Mouse (Mus musculus) gastrocnemius, adult 2 months (tissue): ENCODE measurements at regions not wholly inside any gene's neighbourhood (a gene's known extent, or its start where the extent isn't known, plus 50 kb on each side); places are given as distances from the start of the nearest gene placed in this dataset.

Source experiments
- DNase-seq: peaks from one replicate; pipeline ENCODE4 v3.0.0; 2022
- H3K27ac ChIP-seq: fragments of 200-600 bp; 2 replicates; pipeline ENCODE4 v1.8.1; 2022; ENCODE audit warnings: mild to moderate bottlenecking
- H3K4me3 ChIP-seq: fragments of 200-600 bp; 2 replicates; pipeline ENCODE4 v1.8.1; 2022; ENCODE audit warnings: mild to moderate bottlenecking, moderate library complexity
- CTCF ChIP-seq: fragments of 200-600 bp; IDR thresholded peaks from 2 replicates; pipeline ENCODE4 v1.8.1; 2022; ENCODE audit warnings: antibody characterized with exemption, mild to moderate bottlenecking, moderate library complexity
- intact Hi-C: fragments of 180-260 bp; cut with DNase I; formaldehyde crosslinking; loops from one replicate; pipeline ENCODE4 v1.15.1; 2025

DNA sequence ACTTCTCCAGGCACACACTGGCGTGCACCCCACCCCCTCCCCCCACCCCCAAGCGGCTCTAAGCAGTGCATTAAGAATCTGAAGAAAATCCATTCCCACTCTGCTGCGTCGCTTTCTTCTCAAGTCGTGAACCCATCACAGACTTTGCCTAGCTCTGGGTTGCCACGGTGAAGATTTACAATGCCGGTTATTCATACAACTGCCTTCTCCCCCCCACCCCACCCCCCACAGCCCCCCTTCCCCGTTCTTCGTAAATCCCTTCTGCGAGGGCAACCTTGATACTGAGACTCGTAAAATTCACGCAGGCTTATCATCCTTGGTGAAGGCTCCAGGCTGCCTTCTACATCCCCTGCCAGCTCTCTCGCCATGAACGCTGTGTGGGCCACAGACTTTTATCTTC lies 451.7 kb upstream of the Pou3f3 start:
- no peak overlapping the region for H3K4me3 ChIP-seq
- no peak for DNase-seq

GRCm38 (mm10) chr1:42252386-42252785 lies 443.2 kb upstream of the Pou3f3 start:
- no peak for TF ChIP-seq CTCF
- intact Hi-C loops: no loop called here
- Histone ChIP-seq H3K27ac (no peak overlapping the region), H3K4me3 (no peak overlapping the region)
- no peak for DNase-seq

More for the DNA sequence above, 451.7 kb upstream of the Pou3f3 start:
- TF ChIP-seq CTCF: no peak
- H3K27ac ChIP-seq: no peak overlapping the region
- intact Hi-C loops: no loop called here

DNA sequence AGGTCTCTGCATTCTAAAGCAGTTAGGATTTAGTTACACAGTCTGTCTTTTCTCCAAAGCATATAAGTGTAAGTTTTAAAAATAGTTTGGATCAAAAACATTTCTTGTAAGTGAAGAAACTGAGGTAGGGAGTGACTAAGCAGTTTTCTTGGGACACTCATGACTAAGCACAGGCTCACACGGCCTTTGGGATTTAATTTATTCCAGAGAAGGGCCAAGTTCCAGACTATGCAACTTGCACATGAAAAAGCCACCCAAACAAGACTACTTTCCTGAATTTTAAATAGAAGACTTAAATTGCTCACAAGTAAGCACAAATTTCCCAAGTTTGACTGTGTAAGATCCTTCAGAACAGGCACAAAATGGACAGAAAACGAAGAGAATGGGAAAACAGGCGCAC lies 441.8 kb upstream of the Pou3f3 start:
- intact Hi-C loops: no loop called here
- DNase-seq: no peak
- Histone ChIP-seq H3K4me3 (no peak overlapping the region), H3K27ac (no peak overlapping the region)
- no peak for TF ChIP-seq CTCF

DNA sequence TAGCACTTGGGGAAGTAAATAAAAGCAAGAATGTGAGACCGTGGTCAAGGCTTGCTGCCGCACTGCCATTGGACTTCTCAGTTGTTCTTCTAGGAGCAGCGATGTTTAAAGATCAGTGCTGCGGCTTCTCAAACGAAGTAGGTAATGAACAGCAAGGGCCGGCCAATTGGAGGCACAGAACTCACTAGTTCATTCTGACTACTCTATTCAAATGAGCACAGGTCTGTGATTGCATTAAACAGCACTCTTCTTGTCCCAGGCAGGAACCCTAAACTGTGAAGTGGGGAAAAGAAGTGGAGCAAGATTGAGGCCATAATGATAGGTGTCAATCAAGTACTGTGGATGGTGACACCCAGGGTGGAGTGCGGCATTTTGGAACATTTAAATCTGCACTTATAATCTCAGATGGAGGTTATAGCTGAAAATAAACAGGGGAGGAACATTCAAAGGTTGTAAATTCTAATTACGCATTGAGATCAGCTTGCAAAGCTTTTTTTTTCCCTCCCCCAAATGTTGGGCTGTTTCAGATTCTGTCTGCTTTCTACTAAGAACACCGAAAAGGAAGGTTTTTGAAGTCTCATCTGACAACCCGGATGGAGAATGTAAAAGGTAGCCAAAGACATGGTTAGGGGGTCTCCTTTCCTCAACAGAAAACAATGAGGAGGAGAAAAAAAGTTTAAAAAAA lies 438.5 kb upstream of the Pou3f3 start:
- TF ChIP-seq CTCF: no peak
- DNase-seq: no peak
- H3K4me3 ChIP-seq: no peak overlapping the region
- intact Hi-C loops: no loop called here
- no peak overlapping the region for H3K27ac ChIP-seq

GRCm38 (mm10) chr1:42257801-42258593 lies 437.6 kb upstream of the Pou3f3 start:
- Histone ChIP-seq H3K4me3 (no peak overlapping the region), H3K27ac (no peak overlapping the region)
- intact Hi-C loops: no loop called here
- no peak for TF ChIP-seq CTCF
- DNase-seq: no peak

GRCm38 (mm10) chr1:42258594-42258910 lies 437.0 kb upstream of the Pou3f3 start:
- intact Hi-C loops: no loop called here
- H3K27ac ChIP-seq: no peak overlapping the region
- H3K4me3 ChIP-seq: no peak overlapping the region
- no peak for DNase-seq
- no peak for TF ChIP-seq CTCF

DNA sequence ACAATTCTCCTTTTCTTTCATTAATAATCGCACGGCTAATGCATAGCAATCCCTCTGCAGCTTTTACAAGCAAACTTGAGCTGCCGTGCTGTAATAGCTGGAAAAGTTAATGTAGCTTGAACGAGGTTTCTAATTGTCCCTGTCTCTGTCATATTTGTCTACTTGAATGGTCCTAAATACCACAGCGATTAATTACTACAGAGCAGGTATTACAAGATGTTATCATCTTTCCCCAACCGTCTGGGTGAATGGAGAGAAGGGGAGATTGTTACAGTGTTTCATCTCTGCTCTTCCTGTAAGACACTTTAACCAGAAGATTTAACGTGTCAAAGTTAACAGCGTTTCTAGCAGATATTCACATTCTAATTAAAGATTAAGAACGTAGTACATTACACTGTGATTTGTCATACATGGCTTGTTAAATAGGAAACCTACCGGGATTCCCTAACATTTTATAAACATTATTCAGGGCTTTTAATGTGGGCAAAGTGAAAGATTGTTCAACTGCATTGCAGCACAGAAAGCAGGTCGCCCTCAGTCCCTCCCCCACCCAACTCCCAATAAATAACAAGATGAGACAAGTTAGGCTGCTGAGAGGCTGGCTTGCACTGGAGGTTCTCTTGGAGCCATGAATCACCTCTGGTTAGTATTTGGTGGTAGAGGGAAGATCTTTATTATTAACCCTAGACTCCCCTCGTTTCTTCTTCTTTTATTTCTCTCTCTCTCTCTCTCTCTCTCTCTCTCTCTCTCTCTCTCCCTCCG lies 436.2 kb upstream of the Pou3f3 start:
- no peak for TF ChIP-seq CTCF
- H3K4me3 ChIP-seq: no peak overlapping the region
- DNase-seq: no peak
- no peak overlapping the region for H3K27ac ChIP-seq
- intact Hi-C loops: no loop called here

- Histone ChIP-seq H3K4me3 (no peak overlapping the region), H3K27ac (no peak overlapping the region)
- TF ChIP-seq CTCF: no peak
- no peak for DNase-seq
- intact Hi-C loops: no loop called here
These were observed 435.3 kb upstream of the Pou3f3 start for GRCm38 (mm10) chr1:42260033-42260925.

GRCm38 (mm10) chr1:42261031-42261430 lies 434.5 kb upstream of the Pou3f3 start:
- no peak for DNase-seq
- TF ChIP-seq CTCF: no peak
- H3K4me3 ChIP-seq: no peak overlapping the region
- intact Hi-C loops: no loop called here
- H3K27ac ChIP-seq: no peak overlapping the region

DNA sequence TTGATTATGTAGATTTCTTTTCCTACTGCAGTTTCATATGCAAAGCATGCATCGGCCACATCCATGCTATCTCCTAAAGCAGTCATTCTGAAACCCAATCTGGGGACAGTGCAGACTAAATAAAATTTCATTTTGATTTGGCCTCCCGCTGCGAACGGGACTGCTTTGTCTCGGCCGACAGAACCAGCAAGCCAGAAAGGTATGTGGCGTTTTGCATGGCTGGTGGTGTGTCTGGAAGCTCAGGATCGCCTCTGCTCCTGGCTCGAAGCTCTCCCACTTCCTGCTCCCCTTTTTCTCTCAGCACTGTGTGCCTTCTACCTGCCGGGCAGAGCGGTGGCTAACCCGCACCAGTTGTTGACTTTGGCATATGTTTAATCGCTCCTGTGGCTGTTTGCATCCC lies 433.8 kb upstream of the Pou3f3 start:
- intact Hi-C loops: no loop called here
- Histone ChIP-seq H3K4me3 (no peak overlapping the region), H3K27ac (no peak overlapping the region)
- no peak for TF ChIP-seq CTCF
- no peak for DNase-seq

DNA sequence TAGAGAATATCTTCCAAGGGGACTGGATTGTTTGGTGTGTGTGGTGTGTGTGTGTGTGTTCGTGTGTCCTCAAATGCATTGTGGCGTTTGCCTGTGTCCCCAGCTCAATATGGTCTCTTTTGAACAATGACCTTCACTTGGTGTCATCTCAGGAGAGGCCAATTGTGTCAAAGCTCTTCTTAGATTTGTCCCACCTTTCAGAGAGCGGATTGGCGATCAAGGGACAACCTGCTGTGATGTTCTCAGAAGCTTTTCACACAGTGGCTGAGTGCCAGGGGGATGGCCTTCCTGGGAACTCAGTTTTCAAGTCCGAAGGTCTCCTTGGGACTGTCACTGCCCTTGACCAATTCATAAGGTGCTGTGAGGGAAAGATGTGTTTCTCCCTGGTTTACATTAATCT lies 433.0 kb upstream of the Pou3f3 start:
- DNase-seq: no peak
- H3K27ac ChIP-seq: no peak overlapping the region
- intact Hi-C loops: no loop called here
- H3K4me3 ChIP-seq: no peak overlapping the region
- no peak for TF ChIP-seq CTCF

GRCm38 (mm10) chr1:42277130-42277529 lies 418.4 kb upstream of the Pou3f3 start:
- no peak for TF ChIP-seq CTCF
- Histone ChIP-seq H3K4me3 (no peak overlapping the region), H3K27ac (no peak overlapping the region)
- DNase-seq: no peak
- intact Hi-C loops: no loop called here
